Mouse (Mus musculus) urinary bladder, postnatal 14 days (tissue): ENCODE results near the gene Cntfr.
"Not testable (repeated sequence)": the region's sequence is repeated elsewhere in the genome, so short reads cannot be mapped to it uniquely, and the experiment has no call there.

Source experiments
- DNase-seq: peaks from one replicate; pipeline ENCODE4 v3.0.0; 2021; ENCODE audit warnings: low spot score

Gene Cntfr

GRCm38 (mm10) chr4:41708192-41708745 is 11.4 kb upstream of the Cntfr start:
- no peak for DNase-seq

GRCm38 (mm10) chr4:41707011-41707535 is 10.2 kb upstream of the Cntfr start:
- peak; percentile 72 for DNase-seq

- DNase-seq = no peak
These were observed 9.2 kb upstream of the Cntfr start for GRCm38 (mm10) chr4:41705922-41706754.

DNA sequence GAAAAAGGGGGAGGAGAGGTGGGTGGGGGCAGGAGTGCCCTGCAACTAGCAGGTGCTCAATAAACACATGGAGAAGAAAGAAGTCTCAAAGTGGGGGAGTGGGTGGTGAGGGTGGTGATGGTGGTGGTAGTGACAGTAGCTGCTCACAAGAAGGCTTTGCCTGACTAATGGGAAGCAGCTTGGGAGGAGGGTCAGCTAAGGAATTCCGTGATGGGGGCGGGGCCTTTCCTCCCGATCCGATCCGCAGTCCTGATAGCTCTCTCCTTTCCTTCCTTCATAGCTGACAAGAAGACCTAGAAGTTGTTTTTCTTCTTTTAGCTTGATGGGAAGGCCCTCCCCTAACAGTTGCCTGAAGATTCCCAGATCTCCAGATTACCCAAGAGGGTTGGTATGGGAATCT is 7.8 kb upstream of the Cntfr start:
- no peak for DNase-seq

- not testable (repeated sequence) for DNase-seq
These were observed 5.3 kb upstream of the Cntfr start for GRCm38 (mm10) chr4:41702226-41702625.

GRCm38 (mm10) chr4:41700224-41700623 is 3.3 kb upstream of the Cntfr start:
- DNase-seq = not testable (repeated sequence)

GRCm38 (mm10) chr4:41699783-41700182 is 2.9 kb upstream of the Cntfr start, which contains the start of gene Il11ra1:
Il11ra1 (plus strand) TSS chr4:41699989.
- not testable (repeated sequence) for DNase-seq

GRCm38 (mm10) chr4:41698421-41699016 is 1.6 kb upstream of the Cntfr start:
- not testable (repeated sequence) for DNase-seq

GRCm38 (mm10) chr4:41696452-41696851 is 437 bp downstream of the Cntfr start:
- DNase-seq = not testable (repeated sequence)

- DNase-seq = not testable (repeated sequence)
These were observed 1.1 kb downstream of the Cntfr start for GRCm38 (mm10) chr4:41695800-41696199.

DNA sequence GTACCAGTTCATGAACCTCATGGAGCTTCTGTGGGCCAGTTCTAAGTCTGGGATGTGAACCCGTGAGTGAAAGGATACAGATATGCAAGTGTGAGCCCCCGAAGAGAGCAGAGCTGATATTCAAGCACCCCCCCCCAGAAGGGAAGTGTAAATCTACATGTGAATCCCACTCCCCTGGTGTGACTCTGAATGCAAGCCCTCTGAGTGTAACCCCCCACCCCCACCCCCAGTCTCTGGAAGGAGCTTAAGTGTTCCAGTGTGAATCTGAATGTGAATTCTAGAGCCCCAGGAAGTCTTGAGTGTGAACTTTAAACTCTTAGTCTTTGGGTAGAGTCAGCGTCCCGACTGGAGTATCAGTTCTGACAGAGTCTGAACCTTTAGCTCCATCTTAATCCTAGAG is 3.4 kb downstream of the Cntfr start:
- not testable (repeated sequence) for DNase-seq

GRCm38 (mm10) chr4:41690014-41690413 is 6.9 kb downstream of the Cntfr start:
- DNase-seq = not testable (repeated sequence)

GRCm38 (mm10) chr4:41688562-41688961 is 8.3 kb downstream of the Cntfr start:
- DNase-seq = not testable (repeated sequence)

GRCm38 (mm10) chr4:41685882-41686492 is 10.9 kb downstream of the Cntfr start:
- DNase-seq = not testable (repeated sequence)

GRCm38 (mm10) chr4:41684931-41685453 is 11.9 kb downstream of the Cntfr start:
- DNase-seq = not testable (repeated sequence)

- DNase-seq = not testable (repeated sequence)
These were observed 12.6 kb downstream of the Cntfr start for GRCm38 (mm10) chr4:41684131-41684930.

- DNase-seq = not testable (repeated sequence)
These were observed 13.6 kb downstream of the Cntfr start for GRCm38 (mm10) chr4:41683303-41683702.

DNA sequence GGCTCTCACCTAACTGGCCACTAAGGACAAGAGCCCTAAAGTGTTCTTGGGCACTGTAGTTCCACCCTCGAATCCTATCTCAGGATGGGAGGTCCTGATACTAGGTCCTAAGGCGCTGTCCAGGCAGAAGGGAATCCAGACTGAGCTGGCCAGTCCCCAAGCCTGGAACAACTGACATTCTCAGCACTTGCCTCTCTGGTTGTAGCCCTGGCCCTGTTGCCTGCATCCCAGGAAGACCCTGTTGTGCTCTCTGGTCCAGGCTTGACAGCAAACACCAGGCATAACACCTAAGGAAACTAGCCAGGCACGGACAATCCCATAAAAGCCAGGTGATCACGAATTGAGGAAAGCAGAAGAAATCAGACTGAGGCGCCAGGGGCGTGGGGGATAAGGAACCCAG is 14.1 kb downstream of the Cntfr start:
- DNase-seq = no peak

GRCm38 (mm10) chr4:41681947-41682346 is 14.9 kb downstream of the Cntfr start:
- no peak for DNase-seq

DNA sequence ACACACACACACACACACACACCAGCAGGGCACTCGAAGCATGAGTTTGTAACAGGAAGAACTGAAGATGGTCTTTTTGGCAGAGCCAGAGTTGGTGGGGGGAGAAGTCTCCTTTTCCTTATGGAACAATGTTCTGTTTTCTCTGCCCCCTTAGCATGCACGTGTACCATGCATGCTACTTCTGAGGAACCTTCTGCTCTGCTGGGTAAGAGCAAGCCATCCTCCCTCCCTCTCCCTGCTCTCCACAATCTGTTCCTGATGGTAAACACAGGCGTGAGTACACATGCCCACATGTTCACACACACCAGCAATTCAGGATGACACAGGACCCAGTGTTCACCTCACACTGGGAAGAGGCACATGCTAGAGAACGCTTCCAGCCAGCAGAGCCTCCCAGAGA is 15.7 kb downstream of the Cntfr start:
- no peak for DNase-seq

- DNase-seq = no peak
These were observed 17.6 kb downstream of the Cntfr start for GRCm38 (mm10) chr4:41679291-41679690.
